Mouse (Mus musculus) C2C12 (cell line): ENCODE results near the gene Ppp1r12b. TPM values are rescaled to one million over a fixed set of nuclear protein-coding genes. Genes with fewer than 3 reads are reported as not detected.

Source experiments
- H3K27me3 ChIP-seq: one replicate; pipeline ENCODE4 v1.6.1; 2011; ENCODE audit not compliant: control insufficient read depth, insufficient read depth, insufficient read length
- H3K36me3 ChIP-seq: one replicate; pipeline ENCODE4 v1.6.1; 2011; ENCODE audit not compliant: control insufficient read depth, insufficient read depth
- H3K4me3 ChIP-seq: one replicate; pipeline ENCODE4 v1.5.1; 2011; ENCODE audit warnings: mild to moderate bottlenecking, control low read depth; ENCODE audit not compliant: poor library complexity, insufficient read depth, severe bottlenecking
- H3K79me2 ChIP-seq: one replicate; pipeline ENCODE4 v1.6.1; 2011; ENCODE audit not compliant: control insufficient read depth, insufficient read depth
- H3K79me3 ChIP-seq: one replicate; pipeline ENCODE4 v1.6.1; 2011; ENCODE audit warnings: low read depth, control low read depth
- H3ac ChIP-seq: one replicate; pipeline ENCODE3; 2011; ENCODE audit warnings: low read depth; ENCODE audit not compliant: control insufficient read depth, insufficient read length
- CEBPB ChIP-seq: IDR thresholded peaks from one replicate; pipeline ENCODE4 v1.6.1; 2011; ENCODE audit warnings: low read depth, mild to moderate bottlenecking, control low read depth, moderate library complexity
- CTCF ChIP-seq: IDR thresholded peaks from one replicate; pipeline ENCODE4 v1.5.1; 2011; ENCODE audit not compliant: control insufficient read depth, insufficient read depth, insufficient read length
- FOSL1 ChIP-seq: IDR thresholded peaks from one replicate; pipeline ENCODE4 v1.8.0; 2011; ENCODE audit warnings: mild to moderate bottlenecking, low read length; ENCODE audit not compliant: poor library complexity, insufficient read depth, severe bottlenecking
- MAX ChIP-seq: IDR thresholded peaks from one replicate; pipeline ENCODE4 v1.6.1; 2011; ENCODE audit warnings: mild to moderate bottlenecking, control low read depth
- MYOD1 ChIP-seq: IDR thresholded peaks from one replicate; pipeline ENCODE4 v1.6.1; 2011; ENCODE audit warnings: low read depth; ENCODE audit not compliant: control insufficient read depth, insufficient read length
- MYOG ChIP-seq: IDR thresholded peaks from one replicate; pipeline ENCODE4 v1.6.1; 2011; ENCODE audit not compliant: control insufficient read depth, insufficient read length; ENCODE audit errors: extremely low read depth
- USF1 ChIP-seq: IDR thresholded peaks from one replicate; pipeline ENCODE4 v1.6.1; 2011; ENCODE audit warnings: low read depth, mild to moderate bottlenecking, control low read depth, moderate library complexity
- polyA plus RNA-seq: library from polyadenylated mRNA; unstranded; fragments of >200 nt; fragmentation: generic; extraction: Trizol; gene quantifications from one replicate; pipeline ENCODE4 v1.2.1, GENCODE M21; 2012; ENCODE audit warnings: missing spikeins

Ppp1r12b gene
- polyA plus RNA-seq, 1 experiment = 1.5 TPM

DNA sequence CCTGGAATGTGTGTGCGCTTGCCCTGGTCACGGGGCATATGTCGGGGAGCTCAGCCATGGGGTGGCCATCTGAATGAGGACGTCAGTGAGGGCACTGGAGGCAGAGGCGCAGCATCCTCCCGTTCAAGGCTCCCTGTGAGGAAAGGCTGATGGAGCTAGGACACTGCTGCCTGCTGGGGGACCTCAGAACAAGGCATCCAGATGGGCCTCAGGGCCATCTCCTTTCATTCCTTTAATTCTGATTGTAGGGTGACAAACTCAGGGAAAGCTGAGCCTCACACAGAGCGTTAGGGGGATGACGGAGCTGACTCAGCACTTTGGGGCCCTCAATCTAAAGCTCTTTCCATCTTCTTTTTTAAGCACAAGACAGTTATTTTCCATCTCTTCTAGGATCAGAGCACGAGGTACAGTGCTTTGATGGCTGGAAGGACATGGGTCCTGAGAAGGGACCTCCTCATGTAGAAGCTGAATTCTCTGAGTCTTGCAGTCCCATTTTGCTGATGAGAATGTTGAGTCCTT lies 242.9 kb downstream of the Ppp1r12b start:
- Histone ChIP-seq H3ac (no peak overlapping the region), H3K79me3 (no peaks in the 10 kb centered on the region), H3K36me3 (no peaks in the 10 kb centered on the region), H3K27me3 (peaks cover 67% of the 10 kb centered on the region), H3K79me2 (no peaks in the 10 kb centered on the region), H3K4me3 (no peak overlapping the region)
- no peak for TF ChIP-seq MYOG
- no peak for TF ChIP-seq USF1
- no peak for TF ChIP-seq CTCF
- TF ChIP-seq MAX = no peak
- TF ChIP-seq CEBPB = no peak
- TF ChIP-seq MYOD1 = no peak
- no peak for TF ChIP-seq FOSL1

DNA sequence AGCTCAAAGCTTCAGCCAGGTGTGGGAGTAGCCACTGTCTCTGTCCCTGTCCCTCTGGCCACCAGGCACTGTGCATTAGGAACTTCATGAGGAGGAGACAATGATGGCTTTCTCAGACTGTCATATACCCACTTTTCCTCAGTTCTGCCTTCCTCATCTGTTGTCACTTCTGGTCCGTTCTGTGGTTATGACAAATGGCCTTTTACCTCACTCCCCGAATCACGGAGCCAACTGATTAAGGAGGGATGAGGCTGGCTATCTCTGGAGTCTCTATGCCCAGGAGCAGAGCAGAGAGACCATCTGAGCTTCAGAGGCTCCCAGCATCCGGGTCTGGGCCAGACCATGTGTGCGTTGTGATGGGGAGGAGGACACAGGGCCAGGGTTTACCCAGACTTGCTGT lies 244.1 kb downstream of the Ppp1r12b start:
- Histone ChIP-seq H3K79me2 (no peaks in the 10 kb centered on the region), H3K4me3 (no peak overlapping the region), H3K79me3 (no peaks in the 10 kb centered on the region), H3K27me3 (peaks cover 75% of the 10 kb centered on the region), H3ac (no peak overlapping the region), H3K36me3 (no peaks in the 10 kb centered on the region)
- no peak for TF ChIP-seq USF1
- TF ChIP-seq MYOD1 = no peak
- no peak for TF ChIP-seq MYOG
- TF ChIP-seq FOSL1 = no peak
- no peak for TF ChIP-seq CTCF
- TF ChIP-seq CEBPB = no peak
- TF ChIP-seq MAX = no peak

DNA sequence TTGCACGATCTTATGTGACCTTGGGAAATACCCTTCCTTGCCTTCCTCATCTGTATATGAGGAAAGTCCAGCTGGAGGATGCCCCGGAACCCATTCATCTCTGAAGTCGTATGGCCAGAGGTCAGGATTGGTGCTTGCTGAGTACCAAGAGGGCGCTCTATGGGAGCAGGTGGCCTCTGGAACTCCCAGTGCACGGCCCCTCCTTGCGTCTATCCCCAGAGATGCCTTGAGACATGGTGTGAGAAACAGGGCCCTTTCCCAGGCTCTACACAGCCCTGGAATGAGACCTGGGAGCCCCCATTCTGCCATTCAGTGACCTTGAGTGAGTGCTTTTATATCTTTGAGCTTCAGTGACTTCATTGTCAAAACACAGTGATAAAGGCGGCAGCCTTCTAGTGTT lies 244.7 kb downstream of the Ppp1r12b start:
- Histone ChIP-seq H3K36me3 (no peaks in the 10 kb centered on the region), H3ac (no peak overlapping the region), H3K79me3 (no peaks in the 10 kb centered on the region), H3K4me3 (no peak overlapping the region), H3K27me3 (peaks cover 81% of the 10 kb centered on the region), H3K79me2 (no peaks in the 10 kb centered on the region)
- no peak for TF ChIP-seq CTCF
- TF ChIP-seq MYOG = no peak
- TF ChIP-seq MAX = no peak
- TF ChIP-seq CEBPB = no peak
- no peak for TF ChIP-seq MYOD1
- no peak for TF ChIP-seq FOSL1
- no peak for TF ChIP-seq USF1

DNA sequence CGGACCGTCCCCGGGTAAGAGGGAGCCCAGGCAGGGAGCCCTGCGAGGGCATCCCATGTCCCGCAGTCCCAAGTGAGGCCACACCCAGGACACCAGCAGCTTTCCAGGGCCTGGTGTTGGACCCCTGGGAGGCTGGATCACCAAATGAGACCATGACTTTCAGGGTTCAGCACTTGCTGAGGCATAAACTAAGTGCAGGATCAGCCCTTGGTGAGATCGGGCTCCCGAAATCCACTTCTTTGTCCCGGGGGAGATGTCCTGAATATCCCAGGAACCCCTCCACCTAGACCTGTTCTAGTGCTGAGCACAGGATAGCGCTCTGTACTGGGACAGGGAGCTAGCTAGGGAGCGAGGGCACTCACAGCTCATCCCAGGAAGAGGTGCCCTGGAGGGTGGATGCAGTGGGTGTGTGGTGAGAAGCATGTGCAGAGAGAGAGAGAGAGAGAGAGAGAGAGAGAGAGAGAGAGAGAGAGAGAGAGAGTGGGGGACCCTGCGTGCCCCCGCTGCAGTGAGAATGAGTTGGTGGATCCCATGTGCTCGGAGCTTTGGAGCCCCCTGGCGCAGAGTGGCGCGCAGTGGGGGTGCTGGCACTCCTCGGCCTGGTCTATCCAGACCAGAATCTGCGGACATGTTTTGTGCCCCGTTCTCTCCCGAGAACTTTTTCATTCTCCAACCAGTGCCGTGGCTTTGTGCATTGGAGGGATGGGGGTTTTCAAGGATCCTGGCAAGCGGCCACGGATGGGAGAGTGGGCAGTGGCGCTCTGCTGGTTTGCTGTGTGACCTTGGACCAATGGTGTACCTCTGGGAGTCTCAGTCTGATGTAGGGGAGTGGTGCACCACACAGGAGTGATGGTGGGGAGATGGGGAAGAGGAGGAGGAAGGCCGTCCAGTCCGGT lies 246.1 kb downstream of the Ppp1r12b start:
- no peaks in the 10 kb centered on the region for H3K79me3 ChIP-seq
- H3K4me3 ChIP-seq = no peak overlapping the region
- no peak for TF ChIP-seq USF1
- no peak for TF ChIP-seq CTCF
- TF ChIP-seq FOSL1 = no peak
- no peak for TF ChIP-seq MYOG
- no peak for TF ChIP-seq CEBPB
- TF ChIP-seq MYOD1 = no peak
- no peak for TF ChIP-seq MAX
- no peaks in the 10 kb centered on the region for H3K79me2 ChIP-seq
- H3K36me3 ChIP-seq = no peaks in the 10 kb centered on the region
- peaks cover 83% of the 10 kb centered on the region for H3K27me3 ChIP-seq
- H3ac ChIP-seq = no peak overlapping the region

DNA sequence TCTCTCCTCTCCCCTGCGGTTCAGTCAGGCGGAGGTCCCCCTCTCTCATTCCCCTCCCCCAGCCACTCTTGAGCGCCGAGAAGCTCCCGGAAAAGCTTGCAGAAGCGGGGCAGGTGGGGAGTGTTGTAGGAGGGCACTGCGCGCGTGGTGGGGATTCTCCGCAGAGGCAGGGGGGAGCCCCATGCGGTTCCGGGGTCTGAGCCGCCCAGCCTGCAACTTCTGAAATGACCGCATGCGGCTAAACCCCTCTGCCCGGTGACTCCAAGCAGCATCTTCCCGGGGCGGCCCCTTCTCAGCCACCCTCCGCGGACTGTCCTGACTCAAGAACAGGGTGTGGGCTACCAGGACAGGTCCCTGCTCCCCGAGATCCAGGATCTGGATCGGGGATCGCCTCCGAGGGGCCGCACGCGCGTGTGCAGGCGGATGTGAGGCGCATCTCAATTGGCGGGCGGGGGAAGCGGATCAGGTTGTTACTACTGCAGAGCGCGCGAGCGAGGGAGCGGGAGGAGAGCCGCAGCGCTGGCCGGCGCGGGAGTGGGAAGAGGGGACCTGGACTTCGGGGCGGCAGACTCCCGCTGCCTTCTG lies 246.8 kb downstream of the Ppp1r12b start:
- no peak for TF ChIP-seq MYOD1
- no peak for TF ChIP-seq MYOG
- no peak for TF ChIP-seq CTCF
- no peak for TF ChIP-seq USF1
- TF ChIP-seq MAX = no peak
- TF ChIP-seq FOSL1 = no peak
- no peak for TF ChIP-seq CEBPB
- no peak overlapping the region for H3ac ChIP-seq
- H3K36me3 ChIP-seq = no peaks in the 10 kb centered on the region
- H3K79me3 ChIP-seq = no peaks in the 10 kb centered on the region
- no peaks in the 10 kb centered on the region for H3K79me2 ChIP-seq
- H3K4me3 ChIP-seq = no peak overlapping the region
- H3K27me3 ChIP-seq = peaks cover 77% of the 10 kb centered on the region
